Mouse (Mus musculus) midbrain, embryonic 16.5 days (tissue): Measurements from ENCODE around the gene Ctnna3. TPM values are rescaled to one million over a fixed set of nuclear protein-coding genes. Genes with fewer than 3 reads are reported as not detected.
"Not testable (repeated sequence)": the region's sequence is repeated elsewhere in the genome, so short reads cannot be mapped to it uniquely, and the experiment has no call there.

Source experiments
- ATAC-seq: fragments of 200-750 bp; cut with Nextera tagmentation; 2 replicates; pipeline ENCODE4 v1.8.0; 2017; ENCODE audit warnings: moderate TSS enrichment
- H3K27ac ChIP-seq: fragments of 300-500 bp; sonication (generic); 2 replicates; pipeline ENCODE4 v1.5.1; 2014; ENCODE audit warnings: mild to moderate bottlenecking, low read length, mixed read lengths
- H3K27me3 ChIP-seq: fragments of 300-500 bp; sonication (generic); 2 replicates; pipeline ENCODE4 v1.6.1; 2014; ENCODE audit warnings: low read depth, low read length, mixed read lengths; ENCODE audit not compliant: control insufficient read depth, insufficient read depth
- H3K36me3 ChIP-seq: fragments of 300-500 bp; sonication (generic); 2 replicates; pipeline ENCODE4 v1.6.1; 2014; ENCODE audit warnings: mild to moderate bottlenecking, low read length, moderate library complexity, mixed read lengths; ENCODE audit not compliant: control insufficient read depth, insufficient read depth
- H3K4me1 ChIP-seq: fragments of 300-500 bp; sonication (generic); 2 replicates; pipeline ENCODE4 v1.6.1; 2014; ENCODE audit warnings: mild to moderate bottlenecking, low read length, mixed read lengths; ENCODE audit not compliant: control insufficient read depth, insufficient read depth
- H3K4me2 ChIP-seq: fragments of 300-500 bp; sonication (generic); 2 replicates; pipeline ENCODE4 v1.6.1; 2014; ENCODE audit warnings: mild to moderate bottlenecking, low read length, mixed read lengths
- H3K4me3 ChIP-seq: fragments of 300-500 bp; sonication (generic); 2 replicates; pipeline ENCODE4 v1.5.1; 2014; ENCODE audit warnings: low read depth, mild to moderate bottlenecking, low read length, moderate library complexity, mixed read lengths
- H3K9ac ChIP-seq: fragments of 300-500 bp; sonication (generic); 2 replicates; pipeline ENCODE4 v1.6.1; 2014; ENCODE audit warnings: low read depth, low read length, mixed read lengths
- H3K9me3 ChIP-seq: fragments of 300-500 bp; sonication (generic); replicated peaks from 2 replicates; pipeline ENCODE4 v1.6.1; 2014; ENCODE audit warnings: mild to moderate bottlenecking, low read length, mixed read lengths; ENCODE audit not compliant: control insufficient read depth, poor library complexity, severe bottlenecking
- WGBS: fragments of 180-500 bp; shearing (Covaris S2); extraction: QIAGEN DNeasy Blood & Tissue Kit; methylation state at CpG from one replicate; pipeline ENCODE4 v1.1.7; 2014; 5-methylcytosine and 5-hydroxymethylcytosine counted together
- polyA plus RNA-seq: library from polyadenylated mRNA; unstranded; fragments of >200 nt; fragmentation: Nextera tagmentation; extraction: Ambion mirVana; gene quantifications from 2 replicates; pipeline ENCODE4 v1.2.1, GENCODE M21; 2015

Gene Ctnna3
- polyA plus RNA-seq, 1 experiment from 2014 or later = 0.98 TPM

DNA sequence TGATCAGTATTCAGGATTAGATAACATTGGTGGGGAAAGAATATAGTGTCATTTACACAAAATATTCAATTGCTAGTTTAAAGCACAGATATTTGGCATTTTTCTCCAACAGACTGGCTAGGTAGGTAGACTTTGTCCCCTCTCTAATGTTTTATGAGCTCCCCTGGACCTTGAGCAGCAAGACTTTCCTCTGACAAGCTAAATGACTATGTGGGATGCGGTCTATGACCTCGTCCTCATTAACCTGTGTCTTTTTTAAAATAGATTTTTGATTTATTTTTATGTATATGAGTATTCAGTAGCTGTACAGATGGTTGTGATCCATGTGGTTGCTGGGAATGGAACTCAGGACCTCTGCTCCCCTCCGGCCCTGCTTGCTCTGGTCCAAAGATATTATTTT, 1471.8 kb downstream of the Ctnna3 start:
- Histone ChIP-seq H3K27me3 (no peaks in the 10 kb centered on the region), H3K9ac (no peak overlapping the region), H3K27ac (no peak overlapping the region), H3K36me3 (no peaks in the 10 kb centered on the region), H3K4me2 (no peak overlapping the region), H3K9me3 (no peaks in the 10 kb centered on the region), H3K4me3 (no peak overlapping the region), H3K4me1 (no peaks in the 10 kb centered on the region)
- 88% methylated on average over 3 of the region's 3 CpGs for WGBS
- no peak for ATAC-seq

DNA sequence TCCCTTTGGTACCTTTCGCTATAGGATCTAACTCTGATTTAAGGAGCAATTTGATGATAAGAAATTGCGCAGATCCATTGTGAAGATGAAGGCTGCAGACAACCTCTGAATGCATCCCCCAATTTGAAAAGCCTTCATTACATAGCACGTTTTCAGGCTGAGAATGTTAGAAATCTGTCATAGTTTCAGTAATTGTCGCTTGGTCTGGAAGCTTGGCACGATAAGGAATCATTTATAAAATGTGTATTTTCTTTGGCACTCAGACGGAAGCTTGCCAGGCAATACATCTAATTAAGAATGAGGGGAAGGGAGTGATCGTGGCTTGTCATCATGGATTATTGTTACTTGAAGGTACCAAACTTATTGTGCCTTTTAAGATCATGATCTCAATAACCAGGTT, 1511.1 kb downstream of the Ctnna3 start:
- H3K4me2 ChIP-seq = no peak overlapping the region
- no peak for ATAC-seq
- no peaks in the 10 kb centered on the region for H3K9me3 ChIP-seq
- H3K27ac ChIP-seq = no peak overlapping the region
- no peak overlapping the region for H3K4me3 ChIP-seq
- H3K36me3 ChIP-seq = no peaks in the 10 kb centered on the region
- no peaks in the 10 kb centered on the region for H3K4me1 ChIP-seq
- WGBS = 82% methylated on average over 7 of the region's 7 CpGs
- H3K9ac ChIP-seq = no peak overlapping the region
- H3K27me3 ChIP-seq = no peaks in the 10 kb centered on the region

DNA sequence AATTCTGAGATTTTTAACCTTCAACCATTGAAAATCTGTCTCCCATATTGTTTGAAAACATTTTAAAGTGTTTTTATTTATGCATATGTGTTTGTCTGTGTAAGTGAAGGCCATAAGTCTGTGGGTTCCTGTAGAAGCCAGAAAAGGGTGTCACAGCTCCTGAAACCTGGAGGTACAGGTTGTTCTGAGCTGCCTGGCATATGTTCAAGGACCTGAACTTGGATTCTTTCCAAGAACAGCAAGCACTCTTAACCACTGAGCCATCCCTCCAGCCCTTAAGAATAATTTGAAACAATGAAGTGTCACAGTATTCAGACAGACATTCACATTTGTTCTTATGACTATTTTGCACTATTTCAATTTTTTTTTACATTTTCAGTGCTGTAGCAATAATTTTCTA, 1528.5 kb downstream of the Ctnna3 start:
- H3K9ac ChIP-seq = no peak overlapping the region
- no peaks in the 10 kb centered on the region for H3K4me1 ChIP-seq
- H3K27ac ChIP-seq = no peak overlapping the region
- H3K9me3 ChIP-seq = no peaks in the 10 kb centered on the region
- ATAC-seq = no peak
- no peak overlapping the region for H3K4me2 ChIP-seq
- H3K27me3 ChIP-seq = no peaks in the 10 kb centered on the region
- no peaks in the 10 kb centered on the region for H3K36me3 ChIP-seq
- H3K4me3 ChIP-seq = no peak overlapping the region

DNA sequence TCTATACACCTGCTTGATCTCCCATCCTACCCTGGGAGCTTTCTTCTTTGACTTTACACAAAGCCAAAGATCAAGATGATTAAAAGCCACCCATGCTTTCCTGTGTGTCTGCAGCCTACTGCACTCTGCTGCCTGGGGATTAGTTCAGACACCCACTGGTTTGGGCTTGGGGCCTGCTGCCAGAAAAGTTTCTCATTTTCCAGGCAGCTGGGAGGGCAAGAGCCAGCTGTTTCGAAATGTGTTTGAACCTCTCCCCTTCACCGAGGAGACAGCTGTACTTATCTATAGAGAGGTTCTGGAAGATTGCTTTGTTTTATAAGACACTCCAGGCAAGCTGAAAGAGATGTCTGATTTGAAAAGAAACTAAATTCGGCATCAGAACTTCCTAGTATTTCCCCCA, 1563.0 kb downstream of the Ctnna3 start:
- H3K27me3 ChIP-seq = no peaks in the 10 kb centered on the region
- ATAC-seq = no peak
- H3K27ac ChIP-seq = no peak overlapping the region
- no peaks in the 10 kb centered on the region for H3K9me3 ChIP-seq
- no peak overlapping the region for H3K4me2 ChIP-seq
- H3K36me3 ChIP-seq = no peaks in the 10 kb centered on the region
- H3K9ac ChIP-seq = no peak overlapping the region
- no peak overlapping the region for H3K4me3 ChIP-seq
- no peaks in the 10 kb centered on the region for H3K4me1 ChIP-seq
- WGBS = 21% methylated on average over 3 of the region's 3 CpGs

DNA sequence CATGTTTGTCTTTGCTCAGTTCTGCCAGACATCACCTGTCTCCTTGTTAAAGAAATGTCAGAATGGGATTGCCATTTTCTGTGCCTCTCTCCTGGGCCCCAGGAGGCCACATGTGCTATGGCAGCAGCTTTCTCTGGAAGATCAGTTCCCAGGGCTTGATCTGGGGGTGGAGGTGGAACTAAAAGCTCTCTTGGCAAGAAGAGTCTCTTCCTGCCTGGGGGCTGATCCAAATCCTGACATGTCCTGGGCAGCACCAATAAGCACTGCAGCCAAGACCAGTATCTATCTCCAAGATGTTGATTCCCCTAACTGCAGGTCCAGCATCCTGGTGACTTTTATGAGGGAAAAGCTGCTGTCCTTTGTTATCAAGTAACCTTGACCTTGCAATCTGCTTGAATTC, 1583.6 kb downstream of the Ctnna3 start:
- no peak overlapping the region for H3K4me2 ChIP-seq
- H3K36me3 ChIP-seq = no peaks in the 10 kb centered on the region
- no peak overlapping the region for H3K9ac ChIP-seq
- H3K27ac ChIP-seq = no peak overlapping the region
- no peaks in the 10 kb centered on the region for H3K9me3 ChIP-seq
- ATAC-seq = no peak
- H3K27me3 ChIP-seq = no peaks in the 10 kb centered on the region
- H3K4me1 ChIP-seq = no peaks in the 10 kb centered on the region
- H3K4me3 ChIP-seq = no peak overlapping the region

DNA sequence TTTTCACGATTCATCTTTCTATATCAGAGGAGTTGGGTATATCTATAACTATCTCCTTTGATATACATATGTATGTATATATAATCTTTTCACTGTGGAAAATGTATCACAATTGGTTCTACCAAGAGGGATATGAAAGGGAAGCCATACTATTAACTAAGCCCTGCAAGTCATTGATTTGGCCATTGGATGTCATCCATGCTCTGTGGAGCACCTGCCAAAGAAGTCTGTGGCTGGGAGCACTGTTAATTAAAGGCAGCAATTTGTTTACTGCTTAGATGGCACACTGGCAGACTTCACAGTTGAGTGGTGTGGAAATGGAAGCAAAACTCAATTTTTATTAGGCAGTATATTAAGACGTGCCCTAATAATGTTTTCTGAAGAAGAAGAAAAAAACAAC, 1592.8 kb downstream of the Ctnna3 start:
- Histone ChIP-seq H3K4me3 (no peak overlapping the region), H3K4me2 (no peak overlapping the region), H3K36me3 (no peaks in the 10 kb centered on the region), H3K27me3 (no peaks in the 10 kb centered on the region), H3K4me1 (no peaks in the 10 kb centered on the region), H3K27ac (no peak overlapping the region), H3K9me3 (no peaks in the 10 kb centered on the region), H3K9ac (no peak overlapping the region)
- no peak for ATAC-seq
- 88% methylated on average over 2 of the region's 2 CpGs for WGBS

DNA sequence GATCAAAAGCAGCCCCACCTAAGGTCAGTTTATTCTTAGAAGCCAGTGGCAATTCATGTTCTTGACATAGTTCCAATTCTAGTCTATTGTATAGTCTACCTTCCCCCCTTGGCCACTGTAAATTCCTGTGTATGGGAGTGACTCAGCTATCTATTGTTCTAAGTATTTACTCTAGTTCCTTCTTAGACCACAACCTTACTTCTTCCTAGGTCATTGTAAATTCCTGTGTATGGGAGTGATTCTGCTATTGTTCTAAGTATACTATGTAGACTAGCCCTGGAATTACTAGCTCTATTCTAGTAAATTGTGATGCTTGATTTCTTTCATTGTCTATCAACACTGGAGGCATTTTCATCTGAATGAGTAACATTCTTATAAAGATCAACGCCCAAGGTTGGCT, 1603.6 kb downstream of the Ctnna3 start:
- 79% methylated on average over 1 of the region's 1 CpGs for WGBS
- not testable (repeated sequence) for H3K36me3 ChIP-seq, H3K27me3 ChIP-seq, H3K9me3 ChIP-seq, H3K4me1 ChIP-seq, H3K4me3 ChIP-seq, ATAC-seq, H3K9ac ChIP-seq, H3K4me2 ChIP-seq, H3K27ac ChIP-seq

Other genes starting within 250 kb of the Ctnna3 start
- gene Mypn, start 226.1 kb upstream of the Ctnna3 start, polyA plus RNA-seq = 0.34 and 0.64 TPM in 2 replicates
- 26.4 and 31.8 TPM in 2 replicates for gene Herc4, start 186.3 kb upstream of the Ctnna3 start, polyA plus RNA-seq
- gene Sirt1, start 48.4 kb upstream of the Ctnna3 start, polyA plus RNA-seq = 3.5 and 4.1 TPM in 2 replicates
- 21.3 and 23.6 TPM in 2 replicates for gene Dnajc12, start 47.7 kb upstream of the Ctnna3 start, polyA plus RNA-seq
- not detected in 2 replicates for gene Gm7075, start 8.3 kb upstream of the Ctnna3 start, polyA plus RNA-seq